Mouse (Mus musculus): ENCODE results near the gene Zap70. TPM values are rescaled to one million over a fixed set of nuclear protein-coding genes. Genes with fewer than 3 reads are reported as not detected.

Zap70 gene
- polyA plus RNA-seq, 1 experiment from 2014 or later: 0.94 TPM

DNA sequence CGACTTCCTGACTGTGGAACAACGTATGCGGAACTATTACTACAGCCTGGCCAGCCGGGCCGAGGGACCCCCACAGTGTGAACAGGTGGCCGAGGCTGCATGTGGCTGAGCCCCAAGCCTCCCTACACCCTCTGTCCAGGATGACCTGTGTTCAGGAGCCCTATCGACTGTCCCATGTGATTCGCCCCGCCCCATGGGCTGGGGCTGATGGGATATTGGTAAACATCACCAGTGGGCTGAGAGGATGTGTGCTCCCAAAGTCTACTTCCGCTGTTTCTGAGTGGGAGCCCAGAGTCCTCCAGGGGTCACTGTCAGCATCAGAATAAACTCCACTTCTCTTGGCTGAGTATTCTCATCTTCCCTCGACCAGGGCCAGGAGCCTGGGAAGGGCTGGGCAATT is 20.9 kb downstream of the Zap70 start:
- Histone ChIP-seq H3K9ac (replicated peaks) (no peak overlapping the region), H3K4me1 (peaks cover 8% of the 10 kb centered on the region; the same call in 1 of the 2 replicates), H3K4me2 (replicated peaks) (no peak overlapping the region), H3K36me3 (no peaks in the 10 kb centered on the region), H3K4me3 (no peak overlapping the region), H3K27me3 (no peaks in the 10 kb centered on the region), H3K27ac (replicated peaks) (no peak overlapping the region), H3K9me3 (no peaks in the 10 kb centered on the region)
- 84% methylated on average over 11 of the region's 11 CpGs for WGBS
- ATAC-seq (replicated peaks): no peak

DNA sequence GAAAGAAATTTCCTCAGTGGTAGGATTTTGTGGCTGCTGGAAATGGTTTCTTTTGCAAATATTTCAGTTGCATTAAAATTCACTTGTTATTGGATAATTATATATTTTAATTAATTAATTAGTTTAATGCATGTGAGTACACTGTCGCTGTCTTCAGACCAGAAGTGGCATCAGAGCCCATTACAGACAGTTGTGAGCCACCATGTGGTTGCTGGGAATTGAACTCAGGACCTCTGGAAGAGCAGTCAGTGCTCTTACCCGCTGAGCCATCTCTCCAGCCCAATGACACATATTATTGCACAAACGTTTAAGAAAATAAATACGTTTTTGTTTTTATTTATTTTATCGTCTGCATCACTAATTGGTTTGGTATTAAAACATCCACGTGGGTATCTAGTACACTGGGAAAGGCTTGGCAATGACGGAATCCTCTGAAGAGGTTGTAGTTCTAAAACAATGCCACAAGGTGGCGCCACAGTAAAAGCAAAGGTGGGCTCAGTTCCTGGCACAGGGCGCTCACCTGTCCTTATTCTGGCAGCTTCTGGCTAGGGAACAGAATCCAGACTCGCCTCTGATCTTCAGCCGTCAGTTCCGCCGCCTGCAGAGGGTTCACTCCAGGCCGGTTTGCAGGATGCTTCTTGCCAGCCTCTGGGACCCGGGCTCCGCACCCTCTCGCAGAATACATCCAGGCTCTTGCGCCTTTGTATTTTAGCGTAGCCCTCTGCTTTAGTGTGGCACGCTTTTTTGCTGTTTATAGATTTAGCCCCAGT is 23.0 kb downstream of the Zap70 start:
- H3K27me3 ChIP-seq: no peaks in the 10 kb centered on the region
- H3K9ac ChIP-seq (replicated peaks): peak overlapping the region; percentile 76
- peak overlapping the region; percentile 84 for H3K27ac ChIP-seq (replicated peaks)
- H3K4me2 ChIP-seq (replicated peaks): peak overlapping the region; percentile 93
- H3K4me1 ChIP-seq: peaks cover 8% of the 10 kb centered on the region; the same call in 1 of the 2 replicates
- ATAC-seq (replicated peaks): peak; percentile 80
- H3K4me3 ChIP-seq: peak overlapping the region; percentile 52
- no peaks in the 10 kb centered on the region for H3K36me3 ChIP-seq
- no peaks in the 10 kb centered on the region for H3K9me3 ChIP-seq
- 3% methylated on average over 20 of the region's 20 CpGs for WGBS

DNA sequence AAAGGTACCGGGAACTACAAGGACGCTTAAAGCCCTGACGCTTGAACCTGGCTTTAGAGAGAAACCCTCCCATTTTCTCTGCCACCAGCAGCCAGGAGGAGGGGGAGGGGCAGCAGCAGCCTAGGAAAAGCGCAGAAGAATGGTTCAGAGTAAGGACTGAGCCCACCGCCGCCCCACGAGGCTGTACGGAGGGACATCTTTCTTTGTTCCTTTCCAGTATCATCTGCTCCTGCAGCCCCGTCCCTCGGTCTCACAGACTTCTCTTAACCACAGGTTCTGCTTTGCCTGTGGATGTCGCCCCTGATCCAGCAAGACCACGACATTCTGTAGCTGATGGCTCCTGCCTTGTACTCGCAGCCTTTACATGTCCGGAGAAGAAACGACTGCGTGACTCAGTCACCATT is 23.6 kb downstream of the Zap70 start:
- Histone ChIP-seq H3K4me3 (peak overlapping the region; percentile 52), H3K9me3 (no peaks in the 10 kb centered on the region), H3K27me3 (no peaks in the 10 kb centered on the region), H3K36me3 (no peaks in the 10 kb centered on the region), H3K9ac (replicated peaks) (peak overlapping the region; percentile 76), H3K4me1 (peaks cover 8% of the 10 kb centered on the region; the same call in 1 of the 2 replicates), H3K4me2 (replicated peaks) (peak overlapping the region; percentile 93), H3K27ac (replicated peaks) (peak overlapping the region; percentile 84)
- under 1% methylated on average over 16 of the region's 16 CpGs for WGBS
- peak; percentile 64 for ATAC-seq (replicated peaks)

DNA sequence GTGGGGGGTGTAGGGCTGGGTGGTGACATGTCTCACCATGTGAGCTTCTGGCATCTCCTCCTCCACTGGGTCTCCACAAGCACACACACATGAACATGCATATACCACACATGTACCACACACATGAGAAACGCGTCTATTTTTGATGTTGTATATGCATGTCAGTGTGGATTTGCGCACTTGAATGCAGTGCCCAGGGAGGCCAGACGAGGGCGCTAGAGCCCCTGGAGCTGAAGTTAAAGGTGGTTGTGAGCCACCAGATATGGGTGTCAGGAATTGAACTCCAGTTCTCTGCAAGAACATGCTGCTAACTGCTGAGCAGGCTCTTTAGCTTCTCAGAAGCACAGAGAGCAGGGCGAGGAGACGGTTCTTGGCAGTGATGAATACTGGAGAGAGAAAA is 24.8 kb downstream of the Zap70 start:
- Histone ChIP-seq H3K9me3 (no peaks in the 10 kb centered on the region), H3K27me3 (no peaks in the 10 kb centered on the region), H3K4me1 (peaks cover 8% of the 10 kb centered on the region; the same call in 1 of the 2 replicates), H3K4me2 (replicated peaks) (no peak overlapping the region), H3K27ac (replicated peaks) (no peak overlapping the region), H3K4me3 (no peak overlapping the region), H3K36me3 (peaks cover 4% of the 10 kb centered on the region), H3K9ac (replicated peaks) (no peak overlapping the region)
- ATAC-seq (replicated peaks): no peak
- 93% methylated on average over 7 of the region's 7 CpGs for WGBS

DNA sequence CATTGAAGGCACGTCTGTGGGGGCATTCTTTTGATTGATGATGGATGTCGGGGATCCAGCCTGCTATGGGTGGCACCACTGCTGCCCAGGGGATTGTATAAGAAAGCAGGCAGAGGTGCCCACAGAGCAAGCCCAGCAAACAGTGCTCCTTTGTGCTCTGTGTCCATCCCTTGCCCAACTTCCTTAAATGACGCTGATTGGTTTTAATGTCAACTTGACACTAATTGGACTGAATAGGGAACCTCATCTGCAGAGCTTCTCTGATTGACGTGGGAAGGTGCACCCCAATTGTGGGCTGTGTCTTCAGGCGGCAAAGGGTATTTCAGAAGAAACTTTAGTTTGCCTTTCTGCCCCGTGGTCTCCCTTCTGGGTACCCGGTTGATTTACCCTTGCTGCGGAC is 27.8 kb downstream of the Zap70 start:
- 55% methylated on average over 8 of the region's 8 CpGs for WGBS
- no peak overlapping the region for H3K4me2 ChIP-seq (replicated peaks)
- H3K9me3 ChIP-seq: no peaks in the 10 kb centered on the region

GRCm38 (mm10) chr1:36796711-36797110 is 35.1 kb downstream of the Zap70 start:
- Histone ChIP-seq H3K9ac (replicated peaks) (no peak overlapping the region), H3K4me2 (replicated peaks) (no peak overlapping the region), H3K4me1 (no peaks in the 10 kb centered on the region), H3K27me3 (no peaks in the 10 kb centered on the region), H3K9me3 (no peaks in the 10 kb centered on the region), H3K27ac (replicated peaks) (no peak overlapping the region), H3K4me3 (no peak overlapping the region), H3K36me3 (peaks cover 89% of the 10 kb centered on the region)
- 0 out of 2 replicates have a peak, but pooled peaks have one; percentile 23 for ATAC-seq (replicated peaks)
- 90% methylated on average over 7 of the region's 7 CpGs for WGBS

More for the DNA sequence above, 27.8 kb downstream of the Zap70 start:
- H3K36me3 ChIP-seq: peaks cover 30% of the 10 kb centered on the region
- H3K27ac ChIP-seq (replicated peaks): no peak overlapping the region
- ATAC-seq (replicated peaks): no peak
- H3K4me3 ChIP-seq: no peak overlapping the region
- peaks cover 8% of the 10 kb centered on the region; the same call in 1 of the 2 replicates for H3K4me1 ChIP-seq
- H3K27me3 ChIP-seq: no peaks in the 10 kb centered on the region
- H3K9ac ChIP-seq (replicated peaks): no peak overlapping the region

GRCm38 (mm10) chr1:36797481-36797880 is 35.9 kb downstream of the Zap70 start:
- Histone ChIP-seq H3K27me3 (no peaks in the 10 kb centered on the region), H3K4me3 (no peak overlapping the region), H3K9me3 (no peaks in the 10 kb centered on the region), H3K27ac (replicated peaks) (no peak overlapping the region), H3K4me2 (replicated peaks) (no peak overlapping the region), H3K36me3 (peaks cover 91% of the 10 kb centered on the region), H3K4me1 (no peaks in the 10 kb centered on the region), H3K9ac (replicated peaks) (no peak overlapping the region)
- no peak for ATAC-seq (replicated peaks)
- 80% methylated on average over 10 of the region's 10 CpGs for WGBS

- no peaks in the 10 kb centered on the region for H3K27me3 ChIP-seq
- H3K27ac ChIP-seq (replicated peaks): no peak overlapping the region
- H3K9me3 ChIP-seq: no peaks in the 10 kb centered on the region
- ATAC-seq (replicated peaks): no peak
- peaks cover 80% of the 10 kb centered on the region for H3K36me3 ChIP-seq
- no peak overlapping the region for H3K9ac ChIP-seq (replicated peaks)
- H3K4me1 ChIP-seq: no peaks in the 10 kb centered on the region
- no peak overlapping the region for H3K4me2 ChIP-seq (replicated peaks)
- 87% methylated on average over 3 of the region's 3 CpGs for WGBS
- H3K4me3 ChIP-seq: no peak overlapping the region
Observed at GRCm38 (mm10) chr1:36800379-36801011, 38.9 kb downstream of the Zap70 start.

DNA sequence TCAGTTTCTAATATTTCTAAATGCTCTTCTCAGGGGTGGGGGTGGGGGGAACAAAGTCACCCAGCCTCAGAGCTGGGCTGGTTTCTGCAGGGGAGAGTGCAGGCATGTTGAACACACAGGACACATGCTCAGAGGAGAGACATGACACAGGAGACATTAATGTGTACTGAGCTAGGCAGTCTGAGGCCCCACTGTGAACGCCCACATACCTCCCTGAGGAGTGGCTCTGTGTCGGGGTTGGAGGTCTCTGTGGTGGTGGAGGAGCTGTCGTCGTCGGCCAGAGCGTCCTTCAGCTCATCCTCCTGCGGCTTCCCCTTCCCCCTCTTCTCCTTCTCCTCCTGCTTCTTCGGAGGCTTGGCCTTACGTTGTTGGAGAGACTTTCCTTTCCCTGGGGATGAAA is 42.7 kb downstream of the Zap70 start:
- peaks cover 75% of the 10 kb centered on the region for H3K36me3 ChIP-seq
- no peak overlapping the region for H3K4me2 ChIP-seq (replicated peaks)
- WGBS: 88% methylated on average over 9 of the region's 9 CpGs
- ATAC-seq (replicated peaks): no peak
- no peaks in the 10 kb centered on the region for H3K9me3 ChIP-seq
- H3K4me1 ChIP-seq: no peaks in the 10 kb centered on the region
- H3K4me3 ChIP-seq: no peak overlapping the region
- H3K27me3 ChIP-seq: no peaks in the 10 kb centered on the region
- H3K27ac ChIP-seq (replicated peaks): no peak overlapping the region
- H3K9ac ChIP-seq (replicated peaks): no peak overlapping the region

GRCm38 (mm10) chr1:36804833-36805232 is 43.2 kb downstream of the Zap70 start:
- 93% methylated on average over 4 of the region's 4 CpGs for WGBS
- no peak overlapping the region for H3K9ac ChIP-seq (replicated peaks)
- no peaks in the 10 kb centered on the region for H3K4me1 ChIP-seq
- H3K9me3 ChIP-seq: no peaks in the 10 kb centered on the region
- no peak for ATAC-seq (replicated peaks)
- H3K36me3 ChIP-seq: peaks cover 75% of the 10 kb centered on the region
- no peak overlapping the region for H3K27ac ChIP-seq (replicated peaks)
- no peak overlapping the region for H3K4me2 ChIP-seq (replicated peaks)
- no peaks in the 10 kb centered on the region for H3K27me3 ChIP-seq
- H3K4me3 ChIP-seq: no peak overlapping the region

GRCm38 (mm10) chr1:36806181-36806905 is 44.7 kb downstream of the Zap70 start:
- H3K4me1 ChIP-seq: no peaks in the 10 kb centered on the region
- no peak overlapping the region for H3K27ac ChIP-seq (replicated peaks)
- H3K36me3 ChIP-seq: peaks cover 79% of the 10 kb centered on the region
- 97% methylated on average over 7 of the region's 7 CpGs for WGBS
- no peak for ATAC-seq (replicated peaks)
- H3K27me3 ChIP-seq: no peaks in the 10 kb centered on the region
- no peak overlapping the region for H3K4me2 ChIP-seq (replicated peaks)
- no peaks in the 10 kb centered on the region for H3K9me3 ChIP-seq
- H3K9ac ChIP-seq (replicated peaks): no peak overlapping the region
- no peak overlapping the region for H3K4me3 ChIP-seq

- H3K9me3 ChIP-seq: no peaks in the 10 kb centered on the region
- no peak overlapping the region for H3K27ac ChIP-seq (replicated peaks)
- no peak overlapping the region for H3K4me2 ChIP-seq (replicated peaks)
- 96% methylated on average over 1 of the region's 1 CpGs for WGBS
- ATAC-seq (replicated peaks): no peak
- H3K27me3 ChIP-seq: no peaks in the 10 kb centered on the region
- no peak overlapping the region for H3K4me3 ChIP-seq
- H3K36me3 ChIP-seq: peaks cover 80% of the 10 kb centered on the region
- H3K4me1 ChIP-seq: no peaks in the 10 kb centered on the region
- H3K9ac ChIP-seq (replicated peaks): no peak overlapping the region
Observed at GRCm38 (mm10) chr1:36807086-36807485, 45.5 kb downstream of the Zap70 start.
